Mouse (Mus musculus): ENCODE results near the gene Gm10974. TPM values are rescaled to one million over a fixed set of nuclear protein-coding genes. Genes with fewer than 3 reads are reported as not detected.

The Gm10974 gene
- not detected in 2 replicates for polyA plus RNA-seq (2015; fragmentation: Nextera tagmentation; extraction: Ambion mirVana)

DNA sequence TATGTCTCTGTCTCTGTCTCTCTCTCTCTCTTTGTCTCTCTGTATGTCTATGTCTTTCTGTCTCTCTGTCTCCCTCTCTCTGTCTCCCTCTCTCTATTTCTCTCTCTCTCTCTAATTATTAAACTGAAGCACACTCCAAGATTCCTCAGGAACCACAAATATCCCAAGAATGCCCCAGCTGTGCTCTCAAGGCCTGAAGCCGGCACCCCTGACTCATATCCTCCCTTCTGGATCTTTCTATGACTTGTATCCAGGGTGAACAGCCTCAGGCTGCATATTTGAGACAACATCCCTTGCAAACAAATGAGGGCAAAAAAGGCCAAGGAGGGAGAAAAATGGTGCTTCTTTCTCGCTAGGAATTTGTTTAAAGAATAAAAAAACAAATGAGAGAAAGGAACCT is at the start of gene Gm10974:
Gene Gm10974, plus strand, starts transcription at position 2 of the 400 bp plus-strand sequence.
- no peaks in the 10 kb centered on the region for H3K27me3 ChIP-seq
- no peak within 1 kb of the TSS for H3K4me2 ChIP-seq (replicated peaks)
- no peaks in the 10 kb centered on the region for H3K9me3 ChIP-seq
- no peaks in the 10 kb centered on the region for H3K4me1 ChIP-seq
- ATAC-seq (replicated peaks), result no peak
- H3K4me3 ChIP-seq, result no peak within 1 kb of the TSS
- no peaks in the 10 kb centered on the region for H3K36me3 ChIP-seq
- 61% methylated on average over 2 of the region's 2 CpGs for WGBS
- H3K27ac ChIP-seq (replicated peaks), result no peak within 1 kb of the TSS
- H3K9ac ChIP-seq (replicated peaks), result no peak within 1 kb of the TSS

DNA sequence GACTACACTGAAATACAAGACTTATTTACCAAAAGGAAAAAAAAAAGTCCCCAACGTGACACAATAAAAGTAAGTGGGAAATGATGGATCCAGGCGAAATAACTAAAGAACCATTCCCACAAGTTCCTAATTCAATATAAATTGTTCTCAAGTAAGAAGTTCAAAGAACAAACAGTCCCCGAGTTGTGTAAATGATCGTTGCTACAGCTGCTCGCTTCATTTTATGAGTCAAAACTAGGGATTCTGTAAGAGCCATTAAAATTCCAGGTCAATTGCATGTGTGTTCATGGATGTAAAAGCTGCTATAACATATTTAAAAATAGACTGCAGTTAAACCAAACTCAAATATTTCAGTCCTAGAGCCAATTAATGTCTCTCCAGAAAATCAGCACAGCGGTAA is 47.6 kb upstream of the Gm10974 start:
- ATAC-seq (replicated peaks), result no peak
- 91% methylated on average over 6 of the region's 6 CpGs for WGBS
- Histone ChIP-seq H3K36me3 (no peaks in the 10 kb centered on the region), H3K9me3 (no peaks in the 10 kb centered on the region), H3K4me3 (no peak overlapping the region), H3K9ac (replicated peaks) (no peak overlapping the region), H3K4me1 (peaks cover 9% of the 10 kb centered on the region), H3K4me2 (replicated peaks) (no peak overlapping the region), H3K27me3 (no peaks in the 10 kb centered on the region), H3K27ac (replicated peaks) (no peak overlapping the region)

GRCm38 (mm10) chr7:66320996-66321395 is 44.7 kb upstream of the Gm10974 start:
- Histone ChIP-seq H3K4me1 (peaks cover 9% of the 10 kb centered on the region), H3K27ac (replicated peaks) (no peak overlapping the region; the same call in 1 of the 2 replicates), H3K4me2 (replicated peaks) (no peak overlapping the region), H3K9me3 (no peaks in the 10 kb centered on the region), H3K4me3 (no peak overlapping the region), H3K27me3 (no peaks in the 10 kb centered on the region), H3K9ac (replicated peaks) (no peak overlapping the region), H3K36me3 (no peaks in the 10 kb centered on the region)
- ATAC-seq (replicated peaks), result peak; percentile 43
- 31% methylated on average over 5 of the region's 5 CpGs for WGBS

- Histone ChIP-seq H3K4me2 (replicated peaks) (no peak overlapping the region), H3K4me1 (peaks cover 9% of the 10 kb centered on the region), H3K9me3 (no peaks in the 10 kb centered on the region), H3K4me3 (no peak overlapping the region), H3K36me3 (no peaks in the 10 kb centered on the region), H3K27me3 (no peaks in the 10 kb centered on the region), H3K9ac (replicated peaks) (no peak overlapping the region), H3K27ac (replicated peaks) (no peak overlapping the region)
- WGBS, result 78% methylated on average over 9 of the region's 9 CpGs
- ATAC-seq (replicated peaks), result no peak
Observed at GRCm38 (mm10) chr7:66323252-66324015, 42.3 kb upstream of the Gm10974 start.

GRCm38 (mm10) chr7:66325419-66326053 is 40.2 kb upstream of the Gm10974 start:
- no peak for ATAC-seq (replicated peaks)
- 81% methylated on average over 3 of the region's 3 CpGs for WGBS

DNA sequence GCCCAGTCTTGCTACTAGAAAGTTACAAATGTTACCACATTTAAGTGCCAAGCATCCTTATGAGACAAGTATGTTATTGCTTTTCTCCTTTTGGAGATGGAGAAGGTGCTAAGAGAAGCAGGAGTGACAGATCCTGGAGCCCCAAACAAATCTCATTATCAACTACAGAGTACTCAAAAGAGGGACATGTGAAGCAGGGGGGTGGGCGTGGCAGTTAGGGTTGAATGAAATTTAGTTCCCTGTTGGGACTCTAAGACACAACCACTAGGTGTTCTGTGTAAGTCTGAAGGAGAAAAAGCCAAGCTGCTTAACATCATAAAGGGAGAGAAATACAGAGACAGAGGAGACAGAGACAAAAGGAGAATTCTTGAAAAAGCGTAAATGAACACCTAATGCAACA is 38.2 kb upstream of the Gm10974 start:
- Histone ChIP-seq H3K27ac (replicated peaks) (no peak overlapping the region), H3K27me3 (no peaks in the 10 kb centered on the region), H3K4me1 (no peaks in the 10 kb centered on the region), H3K4me3 (no peak overlapping the region), H3K4me2 (replicated peaks) (no peak overlapping the region), H3K9me3 (no peaks in the 10 kb centered on the region), H3K36me3 (no peaks in the 10 kb centered on the region), H3K9ac (replicated peaks) (no peak overlapping the region)
- 60% methylated on average over 2 of the region's 2 CpGs for WGBS
- no peak for ATAC-seq (replicated peaks)

More at GRCm38 (mm10) chr7:66325419-66326053, 40.2 kb upstream of the Gm10974 start:
- Histone ChIP-seq H3K4me1 (peaks cover 9% of the 10 kb centered on the region), H3K4me2 (replicated peaks) (no peak overlapping the region), H3K27me3 (no peaks in the 10 kb centered on the region), H3K9ac (replicated peaks) (no peak overlapping the region), H3K36me3 (no peaks in the 10 kb centered on the region), H3K4me3 (no peak overlapping the region), H3K9me3 (no peaks in the 10 kb centered on the region), H3K27ac (replicated peaks) (no peak overlapping the region)

DNA sequence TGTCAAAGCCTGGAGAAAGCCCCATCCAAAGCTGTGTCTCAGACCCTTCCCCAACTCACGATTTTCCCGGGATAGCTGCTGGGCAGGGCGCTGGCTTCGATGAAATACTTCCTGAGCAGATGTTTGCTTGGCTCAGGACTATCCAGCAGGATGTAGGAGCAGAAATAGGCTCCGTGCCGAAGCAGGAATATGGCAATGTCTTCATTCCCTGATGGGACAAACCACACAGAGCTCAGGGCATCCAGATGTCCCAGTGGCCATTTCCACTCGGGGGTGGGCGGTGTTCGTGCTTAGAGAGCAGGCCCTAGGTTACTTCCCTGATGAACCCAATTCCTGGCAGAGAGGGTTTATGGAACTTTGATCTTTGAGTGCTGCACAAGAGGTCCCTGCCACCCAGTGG is 35.1 kb upstream of the Gm10974 start:
- Histone ChIP-seq H3K36me3 (no peaks in the 10 kb centered on the region), H3K27me3 (no peaks in the 10 kb centered on the region), H3K9ac (replicated peaks) (no peak overlapping the region), H3K4me1 (no peaks in the 10 kb centered on the region), H3K27ac (replicated peaks) (no peak overlapping the region), H3K9me3 (no peaks in the 10 kb centered on the region), H3K4me3 (no peak overlapping the region), H3K4me2 (replicated peaks) (no peak overlapping the region)
- 86% methylated on average over 9 of the region's 9 CpGs for WGBS
- no peak for ATAC-seq (replicated peaks)

DNA sequence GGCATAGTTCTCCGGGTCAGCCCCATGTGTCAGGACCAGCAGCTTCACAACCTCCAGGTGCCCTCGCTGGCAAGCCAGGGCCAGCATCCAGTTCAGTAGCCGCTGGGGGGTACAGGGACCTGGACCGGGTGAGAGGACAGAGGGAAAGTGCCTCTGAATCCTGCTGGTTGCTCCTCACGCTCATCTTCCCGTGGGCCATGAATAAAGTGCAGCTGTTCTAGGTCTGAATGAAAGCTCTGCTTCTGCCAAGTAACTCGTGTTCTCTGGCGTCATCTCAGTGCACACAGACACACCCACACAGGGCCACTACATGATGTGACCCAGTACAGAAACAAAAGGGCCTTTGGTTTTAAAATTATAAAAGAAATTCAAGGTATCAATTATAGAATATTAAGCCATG is 33.4 kb upstream of the Gm10974 start:
- no peaks in the 10 kb centered on the region for H3K27me3 ChIP-seq
- H3K9me3 ChIP-seq, result no peaks in the 10 kb centered on the region
- no peak overlapping the region for H3K27ac ChIP-seq (replicated peaks)
- no peaks in the 10 kb centered on the region for H3K4me1 ChIP-seq
- WGBS, result 87% methylated on average over 8 of the region's 8 CpGs
- H3K4me3 ChIP-seq, result no peak overlapping the region
- no peaks in the 10 kb centered on the region for H3K36me3 ChIP-seq
- no peak overlapping the region for H3K4me2 ChIP-seq (replicated peaks)
- ATAC-seq (replicated peaks), result no peak
- H3K9ac ChIP-seq (replicated peaks), result no peak overlapping the region

GRCm38 (mm10) chr7:66333906-66334500 is 31.7 kb upstream of the Gm10974 start:
- Histone ChIP-seq H3K4me3 (no peak overlapping the region), H3K36me3 (no peaks in the 10 kb centered on the region), H3K4me1 (no peaks in the 10 kb centered on the region), H3K9ac (replicated peaks) (no peak overlapping the region), H3K27me3 (no peaks in the 10 kb centered on the region), H3K27ac (replicated peaks) (no peak overlapping the region), H3K9me3 (no peaks in the 10 kb centered on the region), H3K4me2 (replicated peaks) (no peak overlapping the region)
- ATAC-seq (replicated peaks), result no peak
- WGBS, result 89% methylated on average over 4 of the region's 4 CpGs

DNA sequence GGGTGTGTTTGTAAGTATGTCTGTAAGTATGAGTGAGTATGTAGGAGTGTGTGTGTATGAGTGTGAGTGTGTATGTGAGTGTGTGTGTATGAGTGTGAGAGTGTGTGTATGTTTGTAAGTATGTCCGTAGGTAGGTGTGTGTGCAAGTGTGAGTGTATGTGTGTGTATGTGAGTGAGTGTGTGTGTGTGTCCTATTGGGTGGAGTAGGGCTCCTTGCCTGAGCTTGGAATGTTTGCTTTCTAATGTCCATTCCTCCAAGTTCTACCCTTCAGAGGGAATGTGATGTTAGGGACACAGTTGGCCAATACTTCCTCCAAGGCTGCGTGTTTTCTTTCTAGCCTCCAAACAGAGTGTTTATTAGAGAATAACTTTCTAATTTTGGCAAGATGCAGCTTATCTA is 28.8 kb upstream of the Gm10974 start:
- Histone ChIP-seq H3K4me2 (replicated peaks) (no peak overlapping the region), H3K36me3 (no peaks in the 10 kb centered on the region), H3K27me3 (no peaks in the 10 kb centered on the region), H3K4me3 (no peak overlapping the region), H3K27ac (replicated peaks) (no peak overlapping the region), H3K9me3 (no peaks in the 10 kb centered on the region), H3K9ac (replicated peaks) (no peak overlapping the region), H3K4me1 (no peaks in the 10 kb centered on the region)
- WGBS, result 91% methylated on average over 2 of the region's 2 CpGs
- ATAC-seq (replicated peaks), result no peak

GRCm38 (mm10) chr7:66339625-66340024 is 26.1 kb upstream of the Gm10974 start:
- no peak for ATAC-seq (replicated peaks)
- WGBS, result 66% methylated on average over 5 of the region's 5 CpGs
- H3K4me1 ChIP-seq, result no peaks in the 10 kb centered on the region
- no peaks in the 10 kb centered on the region for H3K27me3 ChIP-seq
- H3K36me3 ChIP-seq, result no peaks in the 10 kb centered on the region
- H3K9me3 ChIP-seq, result no peaks in the 10 kb centered on the region
- no peak overlapping the region for H3K9ac ChIP-seq (replicated peaks)
- H3K4me2 ChIP-seq (replicated peaks), result no peak overlapping the region
- no peak overlapping the region for H3K4me3 ChIP-seq
- H3K27ac ChIP-seq (replicated peaks), result no peak overlapping the region

- H3K9ac ChIP-seq (replicated peaks), result no peak overlapping the region
- no peak overlapping the region for H3K4me2 ChIP-seq (replicated peaks)
- H3K4me3 ChIP-seq, result no peak overlapping the region
- no peaks in the 10 kb centered on the region for H3K36me3 ChIP-seq
- H3K4me1 ChIP-seq, result no peaks in the 10 kb centered on the region
- H3K27me3 ChIP-seq, result no peaks in the 10 kb centered on the region
- H3K9me3 ChIP-seq, result no peaks in the 10 kb centered on the region
- WGBS, result 52% methylated on average over 3 of the region's 3 CpGs
- H3K27ac ChIP-seq (replicated peaks), result no peak overlapping the region
- ATAC-seq (replicated peaks), result no peak
Observed at GRCm38 (mm10) chr7:66340044-66340443, 25.7 kb upstream of the Gm10974 start.
